Mouse (Mus musculus) neural tube, embryonic 13.5 days (tissue): ENCODE measurements at regions not wholly inside any gene's neighbourhood (a gene's known extent, or its start where the extent isn't known, plus 50 kb on each side); places are given as distances from the start of the nearest gene placed in this dataset.
A peak's percentile ranks its signal among the peaks of the same experiment; 100 is the strongest.

ENCODE experiments used
- ATAC-seq: fragments of 200-750 bp; cut with Nextera tagmentation; 2 replicates; pipeline ENCODE4 v1.8.0; 2017; ENCODE audit warnings: low read depth, mild to moderate bottlenecking, moderate TSS enrichment, moderate library complexity
- H3K27ac ChIP-seq: fragments of 300-500 bp; sonication (generic); replicated peaks from 2 replicates; pipeline ENCODE4 v1.5.1; 2015; ENCODE audit warnings: moderate library complexity, mild to moderate bottlenecking, inconsistent platforms
- H3K27me3 ChIP-seq: fragments of 300-500 bp; sonication (generic); 2 replicates; pipeline ENCODE4 v1.6.1; 2015; ENCODE audit warnings: mild to moderate bottlenecking, inconsistent platforms
- H3K36me3 ChIP-seq: fragments of 300-500 bp; sonication (generic); 2 replicates; pipeline ENCODE4 v1.6.1; 2015; ENCODE audit warnings: mild to moderate bottlenecking, inconsistent platforms
- H3K4me1 ChIP-seq: fragments of 300-500 bp; sonication (generic); replicated peaks from 2 replicates; pipeline ENCODE4 v1.6.1; 2015; ENCODE audit warnings: inconsistent platforms
- H3K4me2 ChIP-seq: fragments of 300-500 bp; sonication (generic); 2 replicates; pipeline ENCODE4 v1.6.1; 2015; ENCODE audit warnings: inconsistent platforms, mild to moderate bottlenecking, moderate library complexity
- H3K4me3 ChIP-seq: fragments of 300-500 bp; sonication (generic); 2 replicates; pipeline ENCODE4 v1.5.1; 2015; ENCODE audit warnings: mild to moderate bottlenecking, inconsistent platforms
- H3K9ac ChIP-seq: fragments of 300-500 bp; sonication (generic); 2 replicates; pipeline ENCODE4 v1.6.1; 2015; ENCODE audit warnings: moderate library complexity, mild to moderate bottlenecking, inconsistent platforms
- H3K9me3 ChIP-seq: fragments of 300-500 bp; sonication (generic); 2 replicates; pipeline ENCODE4 v1.6.1; 2016; ENCODE audit warnings: inconsistent platforms
- WGBS: fragments of 180-500 bp; shearing (Covaris S2); methylation state at CpG from one replicate; pipeline ENCODE4 v1.1.7; 2015; 5-methylcytosine and 5-hydroxymethylcytosine counted together

DNA sequence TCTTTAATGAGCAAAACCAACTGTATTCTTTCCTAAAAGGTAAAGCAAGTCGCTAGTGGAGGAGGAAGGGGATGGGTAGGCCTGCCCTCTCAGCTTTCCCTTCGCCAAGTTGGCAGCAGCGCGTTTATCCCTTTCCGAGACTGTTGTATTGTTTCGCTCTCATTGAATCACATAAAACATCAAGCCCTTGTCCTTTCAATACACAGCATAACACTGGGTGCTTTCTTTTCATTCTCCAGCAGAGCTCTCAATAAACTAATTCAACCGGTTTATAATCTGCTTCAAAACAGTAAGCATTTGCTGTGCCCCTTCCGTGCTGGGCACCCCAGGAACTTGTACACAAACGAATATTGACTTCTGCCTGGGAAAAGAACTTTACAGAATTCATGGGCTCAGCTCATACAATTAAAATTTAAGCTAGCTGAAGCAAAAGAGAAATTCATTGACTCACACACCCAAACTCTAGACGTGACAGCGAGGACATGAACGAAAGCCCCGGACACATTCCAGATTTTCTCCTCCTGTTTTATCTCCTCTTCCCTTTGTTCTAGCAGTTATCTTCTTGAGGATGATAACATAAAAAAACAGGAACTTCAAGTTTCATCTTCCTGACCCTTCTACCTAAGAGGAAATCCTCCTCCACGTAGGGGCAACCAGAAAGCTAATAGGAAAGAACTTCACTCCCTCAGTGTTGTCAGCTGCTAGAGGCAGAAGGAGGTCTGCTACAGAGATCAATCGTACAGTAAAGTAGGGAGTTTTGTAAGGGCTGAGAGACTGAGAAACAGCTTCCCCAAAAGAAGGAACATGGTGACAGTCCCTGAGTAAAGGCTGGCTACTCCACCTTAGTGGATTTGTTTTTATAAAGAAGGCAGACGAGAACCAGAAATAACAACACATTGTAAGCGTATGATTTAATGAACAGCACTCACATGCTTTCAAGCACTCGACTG is 177.9 kb downstream of the Kdr start:
- ATAC-seq, result no peak
- Histone ChIP-seq H3K27ac (no peak overlapping the region; the same call in 1 of the 2 replicates), H3K4me1 (peaks cover 11% of the 10 kb centered on the region), H3K4me2 (peak overlapping the region; percentile 1; the same call in 1 of the 2 replicates), H3K9me3 (no peaks in the 10 kb centered on the region), H3K36me3 (no peaks in the 10 kb centered on the region), H3K27me3 (no peaks in the 10 kb centered on the region), H3K9ac (no peak overlapping the region), H3K4me3 (no peak overlapping the region)
- WGBS, result 41% methylated on average over 18 of the region's 18 CpGs

DNA sequence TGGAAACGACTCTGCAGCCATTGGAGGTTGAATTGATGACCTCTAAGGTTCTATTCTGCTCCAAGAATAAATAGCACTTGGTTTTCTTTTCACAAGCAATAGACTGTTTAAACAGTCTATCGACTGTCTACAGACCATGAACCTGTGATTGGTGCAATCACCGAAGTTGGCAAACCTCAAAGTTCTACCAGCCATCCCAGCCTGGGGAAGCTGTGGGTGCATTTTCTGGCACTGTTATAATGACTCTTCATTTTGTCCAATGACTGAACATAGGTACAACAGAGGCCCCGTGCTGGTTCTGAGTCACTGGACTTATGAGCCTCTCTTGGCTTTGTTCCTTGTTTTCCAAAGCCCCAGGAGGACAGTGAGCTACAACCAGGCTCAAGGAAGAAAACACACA is 178.6 kb downstream of the Kdr start:
- Histone ChIP-seq H3K27ac (no peak overlapping the region; the same call in 1 of the 2 replicates), H3K4me1 (peaks cover 11% of the 10 kb centered on the region), H3K27me3 (no peaks in the 10 kb centered on the region), H3K4me2 (peak overlapping the region; percentile 1; the same call in 1 of the 2 replicates), H3K36me3 (no peaks in the 10 kb centered on the region), H3K9ac (no peak overlapping the region), H3K9me3 (no peaks in the 10 kb centered on the region), H3K4me3 (no peak overlapping the region)
- 66% methylated on average over 4 of the region's 4 CpGs for WGBS
- ATAC-seq, result no peak

DNA sequence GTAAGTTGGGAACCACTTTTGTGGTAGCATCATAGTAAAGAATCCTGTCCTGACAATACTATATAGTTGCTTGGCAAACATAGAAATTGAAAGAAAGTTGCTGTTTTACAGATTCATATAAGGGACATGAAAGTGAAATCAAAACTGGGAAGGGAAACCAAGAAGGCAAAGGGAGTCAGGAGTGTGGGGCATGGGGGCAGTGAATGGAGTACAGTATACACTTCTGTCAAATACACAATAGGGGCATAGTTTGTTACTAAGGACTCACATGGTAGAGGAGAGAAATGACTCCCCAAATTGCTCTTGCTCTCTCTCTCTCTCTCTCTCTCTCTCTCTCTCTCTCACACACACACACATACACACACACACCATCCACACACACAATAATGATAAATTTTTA is 185.1 kb downstream of the Kdr start:
- Histone ChIP-seq H3K9me3 (no peaks in the 10 kb centered on the region), H3K36me3 (no peaks in the 10 kb centered on the region), H3K4me3 (no peak overlapping the region), H3K27me3 (no peaks in the 10 kb centered on the region), H3K4me1 (no peaks in the 10 kb centered on the region), H3K9ac (no peak overlapping the region), H3K4me2 (no peak overlapping the region), H3K27ac (no peak overlapping the region)
- no peak for ATAC-seq

DNA sequence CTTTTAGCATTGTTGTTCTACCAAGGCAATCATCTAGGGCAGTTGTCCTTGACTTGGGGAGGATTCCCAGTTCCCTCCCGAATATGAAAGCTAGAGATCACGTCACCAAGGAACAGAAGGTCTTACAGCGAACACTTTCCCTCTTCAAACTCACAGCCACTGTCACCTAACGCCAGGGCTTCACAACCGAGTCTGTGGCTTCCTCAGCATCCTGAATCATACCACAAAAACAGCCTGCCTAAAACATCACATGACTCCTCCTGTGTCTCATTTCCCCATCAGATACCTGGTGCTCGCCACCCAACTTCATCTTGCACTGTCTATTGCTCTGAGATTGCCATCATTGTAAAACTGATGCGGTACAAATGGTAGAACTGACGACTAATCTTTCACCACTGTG is 186.5 kb downstream of the Kdr start:
- Histone ChIP-seq H3K9me3 (no peaks in the 10 kb centered on the region), H3K9ac (no peak overlapping the region), H3K36me3 (no peaks in the 10 kb centered on the region), H3K27ac (no peak overlapping the region), H3K4me2 (no peak overlapping the region), H3K4me1 (no peaks in the 10 kb centered on the region), H3K27me3 (no peaks in the 10 kb centered on the region), H3K4me3 (no peak overlapping the region)
- ATAC-seq, result no peak
- 92% methylated on average over 8 of the region's 8 CpGs for WGBS

DNA sequence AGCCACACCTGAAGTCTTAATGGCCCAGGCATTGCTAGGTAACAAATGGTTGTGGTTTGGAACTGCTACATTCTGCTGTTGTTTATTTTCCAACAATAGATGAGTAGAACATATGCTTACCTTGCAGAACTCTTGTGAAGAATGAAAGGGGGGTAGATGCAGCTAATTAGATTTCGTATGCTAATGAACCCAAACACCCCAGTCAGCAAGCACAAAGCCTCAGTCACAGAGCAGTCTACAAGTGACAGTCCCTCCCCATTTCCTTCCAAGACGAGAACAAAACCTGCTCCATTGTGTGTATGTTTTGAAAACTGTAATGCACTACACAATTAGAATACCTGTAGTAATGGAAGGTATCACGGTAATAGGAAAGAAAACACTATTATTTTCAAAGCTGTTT is 190.2 kb downstream of the Kdr start:
- no peak overlapping the region for H3K9ac ChIP-seq
- ATAC-seq, result no peak
- H3K4me3 ChIP-seq, result no peak overlapping the region
- H3K4me2 ChIP-seq, result no peak overlapping the region
- H3K36me3 ChIP-seq, result no peaks in the 10 kb centered on the region
- 35% methylated on average over 3 of the region's 3 CpGs for WGBS
- H3K9me3 ChIP-seq, result no peaks in the 10 kb centered on the region
- no peaks in the 10 kb centered on the region for H3K4me1 ChIP-seq
- no peaks in the 10 kb centered on the region for H3K27me3 ChIP-seq
- no peak overlapping the region for H3K27ac ChIP-seq

DNA sequence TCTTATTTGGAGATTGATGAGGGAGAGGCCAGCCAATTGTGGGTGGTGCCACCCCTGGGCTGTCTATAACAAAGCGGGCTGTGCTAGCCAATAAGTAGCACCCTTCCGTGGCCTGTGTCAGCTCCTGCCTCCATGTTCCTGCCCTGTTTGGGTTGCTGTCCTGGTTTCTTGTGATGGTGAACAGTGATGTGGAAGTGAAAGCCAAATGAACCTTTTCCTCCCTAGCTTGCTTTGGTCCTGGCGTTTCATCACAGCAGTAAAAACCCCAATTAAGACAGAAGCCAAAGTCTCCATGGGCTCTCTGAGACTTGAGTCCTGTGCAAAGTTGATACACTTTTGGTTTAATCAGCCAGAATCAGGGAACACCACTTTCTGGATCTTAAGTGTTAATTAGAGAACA is 192.1 kb downstream of the Kdr start:
- 91% methylated on average over 3 of the region's 3 CpGs for WGBS
- Histone ChIP-seq H3K4me1 (no peaks in the 10 kb centered on the region), H3K36me3 (no peaks in the 10 kb centered on the region), H3K27ac (no peak overlapping the region), H3K4me3 (no peak overlapping the region), H3K4me2 (no peak overlapping the region), H3K27me3 (no peaks in the 10 kb centered on the region), H3K9ac (no peak overlapping the region), H3K9me3 (no peaks in the 10 kb centered on the region)
- ATAC-seq, result no peak

DNA sequence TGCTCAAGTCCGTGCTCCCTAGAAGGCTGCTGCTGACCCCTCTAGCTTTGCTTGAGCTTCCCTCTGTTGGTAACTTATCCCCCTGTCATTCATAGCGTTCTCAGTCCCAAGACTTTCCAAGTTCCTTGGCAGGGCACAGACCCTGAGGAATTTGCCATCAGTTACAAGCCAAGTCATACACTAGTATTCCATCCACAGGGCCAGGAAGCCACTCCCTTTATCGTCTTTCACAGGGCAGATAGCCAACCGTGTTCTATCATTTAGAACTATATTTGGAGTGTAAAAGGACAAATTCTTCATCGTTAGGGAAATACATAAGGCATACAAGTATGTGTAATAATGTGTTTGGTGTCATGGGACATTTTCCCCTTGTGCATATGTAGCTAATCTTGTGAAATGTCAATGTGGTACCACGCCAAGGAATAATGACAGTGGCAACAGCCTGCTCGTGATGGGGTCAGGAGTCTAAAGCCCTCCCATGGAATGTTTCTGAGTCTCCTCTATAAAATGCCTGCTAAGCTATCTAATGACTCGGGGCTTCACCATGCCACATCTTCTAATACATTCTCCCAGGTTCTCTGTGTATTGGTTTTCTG is 193.2 kb downstream of the Kdr start:
- Histone ChIP-seq H3K4me3 (no peak overlapping the region), H3K36me3 (no peaks in the 10 kb centered on the region), H3K27me3 (no peaks in the 10 kb centered on the region), H3K27ac (no peak overlapping the region), H3K4me2 (no peak overlapping the region), H3K4me1 (no peaks in the 10 kb centered on the region), H3K9me3 (no peaks in the 10 kb centered on the region), H3K9ac (no peak overlapping the region)
- 86% methylated on average over 8 of the region's 8 CpGs for WGBS
- no peak for ATAC-seq

DNA sequence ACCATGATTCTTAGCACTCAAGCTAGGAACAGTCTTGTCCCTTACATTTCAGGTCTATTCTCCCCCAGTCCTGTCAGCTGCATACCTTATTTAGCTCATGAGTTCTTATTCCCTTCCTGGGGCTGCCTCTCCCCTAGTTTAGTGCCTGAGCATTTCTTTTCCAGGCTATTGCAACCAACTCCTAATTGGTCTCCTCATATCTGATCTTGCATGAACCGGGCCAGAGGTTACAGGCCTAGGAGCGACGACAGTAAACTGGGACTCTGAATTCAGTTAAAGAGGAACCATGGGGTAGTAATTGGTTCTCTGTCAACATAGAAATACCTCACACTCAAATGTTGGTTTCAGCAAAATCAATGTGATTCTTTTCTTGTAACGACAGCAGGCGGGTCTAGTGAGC is 195.9 kb downstream of the Kit start:
- H3K9me3 ChIP-seq, result 0 out of 2 replicates have a peak, but pooled peaks cover 5% of the 10 kb centered on the region

GRCm38 (mm10) chr5:75767213-75767612 is 192.5 kb downstream of the Kit start:
- no peaks in the 10 kb centered on the region for H3K27me3 ChIP-seq
- H3K4me3 ChIP-seq, result no peak overlapping the region
- no peak for ATAC-seq
- H3K9ac ChIP-seq, result no peak overlapping the region
- no peak overlapping the region for H3K4me2 ChIP-seq
- 0 out of 2 replicates have a peak, but pooled peaks cover 5% of the 10 kb centered on the region for H3K9me3 ChIP-seq
- H3K4me1 ChIP-seq, result 0 out of 2 replicates have a peak, but pooled peaks cover 7% of the 10 kb centered on the region
- no peaks in the 10 kb centered on the region for H3K36me3 ChIP-seq
- 90% methylated on average over 1 of the region's 1 CpGs for WGBS
- H3K27ac ChIP-seq, result no peak overlapping the region

More for the DNA sequence above, 195.9 kb downstream of the Kit start:
- no peak overlapping the region for H3K27ac ChIP-seq
- whole genome bisulfite sequencing, result 90% methylated on average over 5 of the region's 5 CpGs
- H3K4me1 ChIP-seq, result no peaks in the 10 kb centered on the region
- no peak overlapping the region for H3K4me3 ChIP-seq
- H3K36me3 ChIP-seq, result no peaks in the 10 kb centered on the region
- no peak overlapping the region for H3K9ac ChIP-seq
- H3K27me3 ChIP-seq, result no peaks in the 10 kb centered on the region
- no peak for ATAC-seq
- no peak overlapping the region for H3K4me2 ChIP-seq

GRCm38 (mm10) chr5:75762374-75762773 is 187.7 kb downstream of the Kit start:
- no peak overlapping the region for H3K4me2 ChIP-seq
- H3K36me3 ChIP-seq, result no peaks in the 10 kb centered on the region
- WGBS, result 73% methylated on average over 6 of the region's 6 CpGs
- 0 out of 2 replicates have a peak, but pooled peaks cover 5% of the 10 kb centered on the region for H3K9me3 ChIP-seq
- H3K4me3 ChIP-seq, result no peak overlapping the region
- no peak overlapping the region for H3K9ac ChIP-seq
- no peak for ATAC-seq
- H3K4me1 ChIP-seq, result 0 out of 2 replicates have a peak, but pooled peaks cover 13% of the 10 kb centered on the region
- no peaks in the 10 kb centered on the region for H3K27me3 ChIP-seq
- peak overlapping the region; percentile 46 for H3K27ac ChIP-seq

DNA sequence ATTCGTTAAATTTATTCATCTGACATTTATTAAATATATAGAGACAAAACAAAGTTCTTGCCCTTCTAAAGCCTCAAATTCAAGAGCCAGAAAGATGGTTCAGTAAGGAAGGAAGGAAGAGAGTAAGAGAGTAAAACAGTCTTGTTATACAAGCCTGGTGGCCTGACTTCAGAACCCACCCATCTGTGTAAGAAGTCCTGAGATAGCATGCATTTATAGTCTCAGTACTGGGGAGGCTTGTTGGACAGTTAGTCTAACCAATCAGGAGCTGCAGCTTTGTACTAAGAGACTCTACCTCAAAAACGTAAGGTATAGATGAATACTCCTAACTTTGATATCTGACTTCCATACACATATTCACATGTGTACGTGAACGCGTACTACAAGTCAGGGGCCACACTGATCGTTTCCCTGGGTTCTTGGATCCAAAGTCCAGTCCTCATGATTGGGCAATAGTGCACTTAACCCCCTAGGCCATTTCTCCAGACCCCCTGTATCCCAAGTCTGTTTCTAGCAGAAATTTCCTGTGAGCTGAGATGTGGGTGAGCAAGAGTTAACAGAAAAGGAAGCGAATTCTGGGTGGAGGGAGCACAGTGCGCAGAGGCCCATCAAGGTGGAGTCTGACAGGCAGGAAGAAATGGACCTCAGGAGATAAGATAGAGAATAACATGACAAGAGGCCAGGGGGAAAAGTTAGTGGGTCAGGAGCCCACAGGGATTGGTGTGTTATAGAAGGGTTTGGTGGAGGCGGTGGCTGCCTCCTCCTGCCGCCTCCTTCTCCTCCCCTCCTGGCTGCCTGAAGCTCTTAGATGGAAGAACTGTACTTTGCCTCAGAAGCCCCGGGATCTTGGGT is 187.0 kb downstream of the Kit start:
- 0 out of 2 replicates have a peak, but pooled peaks cover 3% of the 10 kb centered on the region for H3K9me3 ChIP-seq
- WGBS, result 82% methylated on average over 11 of the region's 11 CpGs
- no peak for ATAC-seq
- no peaks in the 10 kb centered on the region for H3K27me3 ChIP-seq
- peak overlapping the region; percentile 46; the same call in 1 of the 2 replicates for H3K27ac ChIP-seq
- H3K9ac ChIP-seq, result no peak overlapping the region
- no peak overlapping the region for H3K4me2 ChIP-seq
- H3K36me3 ChIP-seq, result no peaks in the 10 kb centered on the region
- no peak overlapping the region for H3K4me3 ChIP-seq
- H3K4me1 ChIP-seq, result 0 out of 2 replicates have a peak, but pooled peaks cover 13% of the 10 kb centered on the region

- Histone ChIP-seq H3K36me3 (no peaks in the 10 kb centered on the region), H3K4me1 (no peaks in the 10 kb centered on the region; the same call in 1 of the 2 replicates), H3K4me3 (no peak overlapping the region), H3K27ac (no peak overlapping the region), H3K4me2 (no peak overlapping the region), H3K9ac (no peak overlapping the region), H3K9me3 (no peaks in the 10 kb centered on the region), H3K27me3 (no peaks in the 10 kb centered on the region)
- 72% methylated on average over 7 of the region's 7 CpGs for WGBS
- no peak for ATAC-seq
Observed at GRCm38 (mm10) chr5:75756168-75756567, 181.5 kb downstream of the Kit start.
